Mouse (Mus musculus) heart, embryonic 10.5 days (tissue): ENCODE measurements around the gene Smchd1. TPM values are rescaled to one million over a fixed set of nuclear protein-coding genes. Genes with fewer than 3 reads are reported as not detected.
"Not testable (repeated sequence)": the region's sequence is repeated elsewhere in the genome, so short reads cannot be mapped to it uniquely, and the experiment has no call there.

ENCODE experiments used
- DNase-seq: peaks from one replicate; pipeline ENCODE4 v3.0.0-alpha.2; 2017; ENCODE audit warnings: low spot score
- H3K27ac ChIP-seq: fragments of 300-500 bp; sonication (generic); 2 replicates; pipeline ENCODE4 v1.5.1; 2016; ENCODE audit warnings: mild to moderate bottlenecking
- H3K27me3 ChIP-seq: fragments of 300-500 bp; sonication (generic); 2 replicates; pipeline ENCODE4 v1.6.1; 2016; ENCODE audit warnings: mild to moderate bottlenecking; ENCODE audit not compliant: poor library complexity, insufficient read depth, severe bottlenecking
- H3K36me3 ChIP-seq: fragments of 300-500 bp; sonication (generic); 2 replicates; pipeline ENCODE4 v1.6.1; 2016; ENCODE audit warnings: mild to moderate bottlenecking, moderate library complexity
- H3K4me1 ChIP-seq: fragments of 300-500 bp; sonication (generic); 2 replicates; pipeline ENCODE4 v1.6.1; 2016; ENCODE audit warnings: mild to moderate bottlenecking
- H3K4me3 ChIP-seq: fragments of 300-500 bp; sonication (generic); 2 replicates; pipeline ENCODE4 v1.5.1; 2016; ENCODE audit warnings: mild to moderate bottlenecking, moderate library complexity
- H3K9me3 ChIP-seq: fragments of 300-500 bp; sonication (generic); 2 replicates; pipeline ENCODE4 v1.6.1; 2016; ENCODE audit warnings: mild to moderate bottlenecking, moderate library complexity
- WGBS: fragments of 180-500 bp; shearing (Covaris S2); methylation state at CpG from one replicate; pipeline ENCODE4 v1.1.7; 2016; 5-methylcytosine and 5-hydroxymethylcytosine counted together
- polyA plus RNA-seq: library from polyadenylated mRNA; unstranded; fragments of >200 nt; fragmentation: Nextera tagmentation; extraction: Ambion mirVana; gene quantifications from 2 replicates; pipeline ENCODE4 v1.2.1, GENCODE M21; 2016

The Smchd1 gene
- polyA plus RNA-seq, 1 experiment from 2014 or later, result 62.3 TPM

DNA sequence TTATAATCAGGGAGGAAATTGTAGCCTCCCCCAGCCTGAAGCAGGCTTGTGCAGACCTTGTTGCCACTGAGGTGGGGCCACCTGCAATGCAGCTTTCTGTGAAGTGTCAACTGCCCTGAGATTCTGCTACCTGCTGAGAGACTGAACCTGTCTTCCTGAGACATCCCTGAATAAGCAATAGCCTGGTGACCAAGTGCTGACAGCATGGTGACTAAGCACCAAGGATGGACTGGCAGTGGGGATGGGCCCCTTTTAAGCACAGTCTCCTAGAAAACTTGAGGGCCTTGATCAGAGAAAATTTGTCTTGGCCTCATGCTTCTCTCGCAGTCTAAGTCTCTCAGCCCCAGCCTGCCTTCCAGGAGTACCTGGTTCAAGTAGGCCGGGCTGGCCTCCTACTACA is 52.6 kb downstream of the Smchd1 start:
- not testable (repeated sequence) for H3K27ac ChIP-seq, H3K4me3 ChIP-seq, H3K4me1 ChIP-seq, DNase-seq, H3K27me3 ChIP-seq
- 95% methylated on average over 2 of the region's 2 CpGs for WGBS
- Histone ChIP-seq H3K36me3 (peaks cover 68% of the 10 kb centered on the region), H3K9me3 (peaks cover 13% of the 10 kb centered on the region)

DNA sequence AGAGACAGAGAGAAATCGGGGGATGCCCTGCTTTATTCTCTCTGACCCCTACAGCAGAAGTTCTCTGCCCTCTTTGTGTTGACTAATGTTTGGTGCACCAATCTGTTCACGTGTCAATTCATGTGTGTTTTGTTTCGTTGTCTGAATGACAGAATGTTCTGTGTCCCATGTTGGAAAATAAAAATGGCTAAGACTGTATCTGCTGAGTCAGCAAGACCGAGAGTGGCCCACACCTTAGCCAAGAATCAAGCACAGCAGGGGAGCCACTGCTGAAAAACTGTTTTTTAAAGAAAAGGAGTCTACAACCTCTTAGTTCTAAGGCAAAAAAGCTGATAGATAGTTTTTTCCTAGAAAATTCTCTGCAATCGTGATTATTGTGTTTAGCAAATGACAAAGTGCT is 55.7 kb downstream of the Smchd1 start:
- H3K4me1 ChIP-seq, H3K27ac ChIP-seq, H3K27me3 ChIP-seq, H3K4me3 ChIP-seq, DNase-seq: not testable (repeated sequence)
- peaks cover 13% of the 10 kb centered on the region for H3K9me3 ChIP-seq
- WGBS, result 84% methylated on average over 5 of the region's 5 CpGs
- peaks cover 76% of the 10 kb centered on the region for H3K36me3 ChIP-seq

DNA sequence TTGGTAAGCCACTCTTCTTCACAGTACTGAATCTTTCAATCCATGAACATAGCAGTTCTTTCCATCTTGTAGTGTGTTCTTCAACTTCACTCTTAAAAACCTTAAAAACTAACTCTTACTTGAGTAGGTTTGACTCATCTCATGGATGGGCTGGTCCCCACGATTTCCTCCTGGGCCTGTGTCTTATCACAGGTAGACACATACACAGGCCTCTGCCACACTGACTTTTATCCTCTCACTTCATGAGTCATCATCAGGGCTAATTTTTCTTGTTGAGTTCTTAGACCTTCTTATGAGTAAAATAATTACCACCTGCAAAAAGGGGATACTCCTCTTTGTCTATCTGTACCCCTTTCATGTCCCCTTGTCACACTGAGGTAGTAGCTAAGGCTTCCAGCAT is 58.1 kb downstream of the Smchd1 start:
- Histone ChIP-seq H3K27ac (no peak overlapping the region), H3K36me3 (peaks cover 69% of the 10 kb centered on the region), H3K4me1 (no peaks in the 10 kb centered on the region), H3K27me3 (no peaks in the 10 kb centered on the region), H3K4me3 (no peak overlapping the region), H3K9me3 (peaks cover 7% of the 10 kb centered on the region)
- no peak for DNase-seq
- 90% methylated on average over 1 of the region's 1 CpGs for WGBS

DNA sequence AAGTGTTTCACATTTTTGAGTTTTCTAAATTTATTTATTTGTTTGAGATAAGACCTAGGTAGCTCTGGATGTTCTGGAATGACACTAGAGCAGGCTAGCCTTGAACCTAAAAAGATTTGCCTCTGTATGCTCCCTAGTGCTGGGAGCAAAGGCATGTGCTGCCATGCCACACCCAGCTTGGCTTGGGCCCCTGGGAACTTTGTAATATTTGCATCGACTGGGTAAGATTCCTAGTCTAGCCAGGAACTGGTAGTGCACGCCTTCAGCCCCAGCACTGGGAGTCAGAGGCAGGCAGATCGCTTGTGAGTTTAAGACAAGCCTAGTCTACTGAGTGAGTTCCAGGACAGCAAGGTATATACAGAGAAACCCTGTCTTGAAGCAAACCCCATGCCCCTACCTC is 87.7 kb downstream of the Smchd1 start:
- no peaks in the 10 kb centered on the region for H3K27me3 ChIP-seq
- DNase-seq, result no peak
- peaks cover 57% of the 10 kb centered on the region for H3K36me3 ChIP-seq
- H3K4me3 ChIP-seq, result no peak overlapping the region
- no peaks in the 10 kb centered on the region for H3K9me3 ChIP-seq
- no peaks in the 10 kb centered on the region for H3K4me1 ChIP-seq
- 90% methylated on average over 3 of the region's 3 CpGs for WGBS
- H3K27ac ChIP-seq, result no peak overlapping the region

DNA sequence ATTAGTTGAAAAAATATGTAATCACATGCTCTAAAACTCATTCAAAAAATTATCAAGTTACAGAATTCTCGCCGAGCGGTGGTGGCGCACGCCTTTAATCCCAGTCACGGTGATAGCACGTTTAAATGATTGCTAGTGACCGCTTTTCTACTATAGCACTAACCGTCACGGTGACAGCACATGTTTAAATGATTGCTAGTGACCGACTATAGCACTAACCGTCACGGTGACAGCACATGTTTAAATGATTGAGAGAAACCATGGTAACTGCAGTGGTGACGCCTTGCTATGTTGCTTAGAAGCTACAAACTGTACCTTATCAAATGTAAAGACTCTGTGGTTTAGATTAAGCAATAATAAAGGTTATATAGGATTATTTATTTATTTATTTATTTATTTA is 94.8 kb downstream of the Smchd1 start:
- 95% methylated on average over 14 of the region's 14 CpGs for WGBS
- no peak for DNase-seq
- no peaks in the 10 kb centered on the region for H3K27me3 ChIP-seq
- no peak overlapping the region for H3K4me3 ChIP-seq
- no peak overlapping the region for H3K27ac ChIP-seq
- H3K9me3 ChIP-seq, result no peaks in the 10 kb centered on the region
- no peaks in the 10 kb centered on the region for H3K4me1 ChIP-seq
- H3K36me3 ChIP-seq, result peaks cover 44% of the 10 kb centered on the region

DNA sequence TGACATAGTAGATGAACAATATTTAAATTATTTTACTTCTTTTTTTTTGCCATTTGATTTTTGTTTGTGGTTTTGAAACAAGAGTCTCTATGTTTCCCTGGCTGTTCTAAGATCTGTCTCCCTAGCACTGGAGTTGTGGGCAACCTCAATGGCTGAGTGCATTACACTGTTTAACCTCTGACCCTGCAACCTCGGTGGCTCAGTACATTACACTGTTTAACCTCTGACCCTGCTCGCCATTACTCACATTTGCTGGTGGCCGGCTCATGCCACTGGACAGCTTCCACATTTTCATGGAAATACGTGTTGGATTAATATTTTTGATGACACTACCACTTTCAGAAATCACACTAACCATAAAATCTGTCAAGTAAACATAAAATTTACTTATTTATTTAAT is 97.2 kb downstream of the Smchd1 start:
- Histone ChIP-seq H3K9me3 (no peaks in the 10 kb centered on the region), H3K27ac (no peak overlapping the region), H3K4me3 (no peak overlapping the region), H3K4me1 (no peaks in the 10 kb centered on the region), H3K27me3 (no peaks in the 10 kb centered on the region), H3K36me3 (peaks cover 56% of the 10 kb centered on the region)
- WGBS, result 74% methylated on average over 4 of the region's 4 CpGs
- DNase-seq, result no peak

DNA sequence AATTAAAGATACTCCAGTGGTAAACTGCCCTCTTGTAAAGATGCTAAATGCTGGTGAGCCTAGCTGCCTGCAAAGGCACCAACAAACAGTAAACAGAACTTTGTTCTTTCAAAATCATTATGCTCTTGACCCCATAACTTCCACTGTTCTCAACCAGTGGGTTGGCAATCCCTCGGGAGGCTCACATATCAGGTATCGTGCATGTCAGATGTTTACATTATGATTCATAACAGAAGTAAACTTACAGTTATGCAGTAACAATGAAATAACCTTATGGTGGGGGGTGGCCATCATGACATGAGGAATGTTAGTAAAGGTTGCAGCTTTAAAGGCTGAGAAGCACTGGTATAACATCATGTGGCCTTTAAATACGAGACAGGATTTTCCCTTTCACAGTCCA is 119.6 kb downstream of the Smchd1 start:
- peaks cover 70% of the 10 kb centered on the region for H3K36me3 ChIP-seq
- no peaks in the 10 kb centered on the region for H3K9me3 ChIP-seq
- no peaks in the 10 kb centered on the region for H3K4me1 ChIP-seq
- no peak overlapping the region for H3K4me3 ChIP-seq
- no peaks in the 10 kb centered on the region for H3K27me3 ChIP-seq
- no peak overlapping the region for H3K27ac ChIP-seq
- no peak for DNase-seq
- WGBS, result 93% methylated on average over 3 of the region's 3 CpGs

DNA sequence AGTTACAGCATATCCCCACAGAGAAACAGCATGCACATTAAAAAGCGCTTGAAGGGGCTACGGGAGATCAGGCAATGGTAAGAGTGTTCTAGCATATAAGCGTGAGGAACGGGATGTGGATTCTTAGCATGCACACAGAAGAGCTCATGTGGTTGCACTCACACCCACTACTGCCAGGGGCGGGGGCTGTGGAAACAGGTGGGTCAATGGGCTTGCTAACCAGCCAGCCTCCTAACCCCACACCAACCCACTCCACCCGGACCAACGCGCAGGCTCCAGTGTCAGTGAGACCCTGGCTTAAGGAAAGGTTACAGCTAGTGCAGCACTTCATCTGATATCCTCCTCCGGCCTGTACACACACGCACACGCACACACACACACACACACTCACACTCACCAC is 120.9 kb downstream of the Smchd1 start:
- WGBS, result 92% methylated on average over 11 of the region's 11 CpGs
- Histone ChIP-seq H3K4me1 (no peaks in the 10 kb centered on the region), H3K27me3 (no peaks in the 10 kb centered on the region), H3K36me3 (peaks cover 68% of the 10 kb centered on the region), H3K4me3 (no peak overlapping the region), H3K9me3 (no peaks in the 10 kb centered on the region), H3K27ac (no peak overlapping the region)
- no peak for DNase-seq

DNA sequence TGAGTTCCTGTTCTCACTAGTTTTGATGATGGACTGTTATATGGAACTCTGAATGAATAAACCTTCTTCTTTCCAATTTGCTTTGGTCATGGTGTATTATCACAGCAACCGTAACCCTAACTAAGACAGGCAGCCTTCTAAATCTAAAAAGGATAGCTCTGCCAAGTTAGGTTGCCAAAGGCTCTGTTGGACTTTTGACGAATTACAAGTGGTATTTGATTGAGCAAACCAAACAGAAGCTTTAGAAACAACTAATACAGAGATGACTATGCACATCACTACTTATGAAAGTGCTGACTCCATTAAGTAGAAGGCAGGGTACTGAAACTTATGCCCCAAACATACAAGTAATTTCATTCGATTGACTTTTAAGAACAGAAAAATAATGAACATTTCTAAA is 127.0 kb downstream of the Smchd1 start:
- no peaks in the 10 kb centered on the region for H3K9me3 ChIP-seq
- no peak overlapping the region for H3K27ac ChIP-seq
- DNase-seq, result no peak
- peaks cover 87% of the 10 kb centered on the region for H3K36me3 ChIP-seq
- no peaks in the 10 kb centered on the region for H3K4me1 ChIP-seq
- no peaks in the 10 kb centered on the region for H3K27me3 ChIP-seq
- no peak overlapping the region for H3K4me3 ChIP-seq
- WGBS, result 91% methylated on average over 3 of the region's 3 CpGs

DNA sequence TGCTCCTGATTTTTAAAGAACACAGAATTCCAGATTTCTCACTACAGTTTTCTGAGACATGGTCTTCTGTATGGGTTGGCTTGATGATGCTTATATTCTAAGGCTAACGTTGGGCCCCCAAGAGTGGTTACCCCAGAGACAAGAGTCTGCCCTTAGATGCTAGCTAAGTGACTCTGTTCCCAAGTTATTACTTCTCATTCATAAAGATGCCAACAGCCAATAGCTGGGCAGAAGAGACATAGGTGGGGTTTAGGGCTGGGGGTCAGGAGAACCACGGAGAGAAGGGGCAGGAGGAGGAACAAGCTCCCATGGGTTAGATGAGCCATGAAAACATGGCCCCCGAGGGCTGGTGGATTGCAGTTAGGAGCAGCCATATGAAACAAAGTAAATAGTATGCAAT is 133.1 kb downstream of the Smchd1 start:
- Histone ChIP-seq H3K4me1 (no peaks in the 10 kb centered on the region), H3K4me3 (no peak overlapping the region), H3K27ac (no peak overlapping the region), H3K27me3 (no peaks in the 10 kb centered on the region), H3K9me3 (no peaks in the 10 kb centered on the region), H3K36me3 (peaks cover 44% of the 10 kb centered on the region)
- no peak for DNase-seq
- 91% methylated on average over 3 of the region's 3 CpGs for WGBS

DNA sequence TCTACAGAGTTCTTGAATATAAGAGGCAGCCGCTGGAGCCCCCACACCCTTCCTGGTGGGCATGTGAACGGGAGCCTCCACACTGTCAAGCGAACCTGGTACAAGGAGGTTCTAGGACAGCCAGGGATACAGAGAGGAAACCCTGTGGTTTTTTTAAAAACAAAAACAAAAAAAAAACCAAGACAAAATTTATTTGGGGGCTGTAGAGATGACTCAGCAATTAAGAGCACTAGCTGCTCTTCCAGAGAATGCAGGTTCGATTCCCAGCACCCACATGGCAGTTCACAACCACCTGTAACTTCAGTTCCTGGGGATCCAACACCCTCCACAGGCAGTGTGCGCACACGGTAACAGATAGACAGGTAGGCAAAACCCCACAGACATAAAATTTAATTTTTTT is 136.5 kb downstream of the Smchd1 start:
- Histone ChIP-seq H3K27ac (no peak overlapping the region), H3K4me3 (no peak overlapping the region), H3K27me3 (no peaks in the 10 kb centered on the region), H3K4me1 (0 out of 2 replicates have a peak, but pooled peaks cover 4% of the 10 kb centered on the region), H3K36me3 (peaks cover 13% of the 10 kb centered on the region), H3K9me3 (no peaks in the 10 kb centered on the region)
- no peak for DNase-seq
- WGBS, result 92% methylated on average over 6 of the region's 6 CpGs

DNA sequence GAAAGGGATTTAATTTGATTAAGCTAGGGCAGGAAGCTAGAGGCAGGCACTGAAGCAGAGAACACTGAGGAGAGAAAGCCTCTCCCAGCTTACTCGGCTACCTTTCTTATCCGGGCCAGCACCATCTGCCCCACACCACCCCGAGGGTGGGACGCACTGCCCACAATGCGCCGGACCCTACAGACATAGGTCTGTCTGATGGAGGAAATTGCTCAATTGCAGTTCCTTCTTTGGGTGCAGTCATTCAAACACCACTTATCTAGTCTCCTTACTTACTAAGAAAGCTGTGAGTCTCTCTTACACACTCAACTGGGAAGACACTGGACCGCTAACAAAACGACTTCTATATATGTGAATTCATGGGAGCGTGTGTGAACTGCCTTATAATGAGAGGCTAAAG is 137.6 kb downstream of the Smchd1 start:
- Histone ChIP-seq H3K27me3 (no peaks in the 10 kb centered on the region), H3K9me3 (no peaks in the 10 kb centered on the region), H3K4me3 (no peak overlapping the region), H3K27ac (no peak overlapping the region), H3K36me3 (peaks cover 4% of the 10 kb centered on the region; the same call in 1 of the 2 replicates), H3K4me1 (peaks cover 5% of the 10 kb centered on the region; the same call in 1 of the 2 replicates)
- WGBS, result 91% methylated on average over 9 of the region's 9 CpGs
- no peak for DNase-seq

DNA sequence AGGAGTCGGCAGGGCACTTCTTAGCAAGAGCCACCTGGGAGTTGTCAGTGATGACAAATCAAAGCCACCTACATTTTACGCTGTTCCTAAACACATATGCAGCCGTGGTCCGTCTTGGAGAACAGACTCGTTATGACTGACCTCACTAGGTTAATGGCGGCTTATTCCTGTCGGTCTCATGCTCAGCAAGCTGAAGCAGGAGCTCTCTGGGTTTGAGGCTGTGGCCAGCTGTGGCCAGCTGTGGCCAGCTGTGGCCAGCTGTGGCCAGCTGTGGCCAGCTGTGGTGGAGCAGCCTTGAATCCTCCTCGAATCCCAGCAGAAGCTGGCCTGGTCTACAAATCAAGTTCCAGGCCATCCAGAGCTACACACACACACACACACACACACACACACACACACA is 138.7 kb downstream of the Smchd1 start:
- no peaks in the 10 kb centered on the region for H3K27me3 ChIP-seq
- H3K4me1 ChIP-seq, result peaks cover 11% of the 10 kb centered on the region
- WGBS, result 74% methylated on average over 8 of the region's 8 CpGs
- H3K4me3 ChIP-seq, result no peak overlapping the region
- no peaks in the 10 kb centered on the region for H3K9me3 ChIP-seq
- H3K36me3 ChIP-seq, result 0 out of 2 replicates have a peak, but pooled peaks cover 1% of the 10 kb centered on the region
- no peak overlapping the region for H3K27ac ChIP-seq
- DNase-seq, result no peak

DNA sequence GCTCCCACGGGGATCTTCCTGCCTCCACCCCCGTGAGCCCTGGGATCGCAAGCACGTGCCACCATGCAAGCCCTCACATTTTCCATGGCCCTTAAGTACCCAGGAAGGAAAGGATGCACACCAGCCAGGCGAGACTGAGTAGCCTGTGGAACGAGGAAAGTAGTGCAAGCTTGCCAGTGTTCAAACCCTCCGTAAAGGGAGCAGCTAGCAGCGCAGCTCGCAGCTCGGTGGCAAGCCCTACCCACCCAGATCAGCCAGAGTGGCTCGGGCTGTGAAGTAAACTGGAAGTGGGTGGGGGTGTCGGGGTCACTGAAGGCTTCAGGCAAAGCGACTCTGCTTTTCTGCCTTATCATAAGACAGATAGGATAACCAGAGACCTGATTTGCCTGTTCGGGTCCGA is 142.8 kb downstream of the Smchd1 start:
- Histone ChIP-seq H3K4me1 (peaks cover 11% of the 10 kb centered on the region), H3K36me3 (no peaks in the 10 kb centered on the region), H3K9me3 (no peaks in the 10 kb centered on the region), H3K27ac (peak overlapping the region; percentile 43), H3K4me3 (peak overlapping the region; percentile 22), H3K27me3 (no peaks in the 10 kb centered on the region)
- DNase-seq, result no peak
- WGBS, result 32% methylated on average over 15 of the region's 15 CpGs
